In the genomic region with DNA sequence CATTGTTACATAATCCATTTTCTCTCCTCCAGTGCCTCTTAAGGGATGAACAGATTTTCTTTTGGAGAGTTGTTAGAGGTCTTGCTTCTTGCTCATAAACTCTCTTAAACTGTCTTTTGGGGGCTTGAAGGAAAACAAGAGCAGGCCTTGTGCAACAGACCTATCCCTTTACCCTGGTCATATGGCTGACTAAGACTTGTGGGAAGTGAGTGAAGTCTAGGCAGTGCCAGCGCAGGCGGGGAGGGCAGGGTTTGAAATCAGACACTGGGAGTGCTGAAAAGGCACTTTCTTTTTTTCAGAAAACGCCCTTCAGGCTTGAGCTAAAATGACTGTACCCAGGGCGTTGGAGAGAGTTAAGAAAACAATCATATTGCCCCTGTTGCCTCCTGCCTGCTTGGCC, we compare ENCODE assay signal across 24 mouse cellular contexts. TPM values are rescaled to one million over a fixed set of nuclear protein-coding genes. Genes with fewer than 3 reads are reported as not detected.
A peak's percentile ranks its signal among the peaks of the same experiment; 100 is the strongest.
DNase-seq lines count a peak whose midpoint lies in the region; ATAC-seq lines count a peak whose summit lies in the region.
"Had no signal": no experiment of that assay in that cellular context is flagged by ENCODE, and none has a peak within 500 bp of the region (broad histone marks: within the 10 kb centered on the region; RNA-seq: fewer than 3 reads in every experiment).

No protein-coding gene starts in this region.

- H3K9ac ChIP-seq in midbrain, embryonic 13.5 days (replicated peaks), result no peak overlapping the region
- H3K9ac ChIP-seq: hindbrain, embryonic 13.5 days; lung, embryonic 15.5 days; stomach, embryonic 15.5 days had no signal

- no peaks in the 10 kb centered on the region for H3K27me3 ChIP-seq in limb, embryonic 10.5 days (ENCODE audit: low read depth, poor library complexity, severe bottlenecking)
- no peaks in the 10 kb centered on the region for H3K27me3 ChIP-seq in midbrain, embryonic 13.5 days
- H3K27me3 ChIP-seq: hindbrain, embryonic 13.5 days; lung, embryonic 15.5 days; stomach, embryonic 15.5 days had no signal

- no peaks in the 10 kb centered on the region for H3K9me3 ChIP-seq in limb, embryonic 10.5 days (replicated peaks)
- H3K9me3 ChIP-seq in midbrain, embryonic 13.5 days, result no peaks in the 10 kb centered on the region
- H3K9me3 ChIP-seq: hindbrain, embryonic 13.5 days; lung, embryonic 15.5 days; midbrain, embryonic 10.5 days; stomach, embryonic 15.5 days had no signal

- ATAC-seq in CD4-positive, CD25-positive, alpha-beta regulatory T cell, adult 4 months, result no peak
- no peak for ATAC-seq in midbrain, embryonic 13.5 days
- ATAC-seq: forebrain, embryonic 16.5 days had no signal

- H3K4me1 ChIP-seq in limb, embryonic 10.5 days, result no peaks in the 10 kb centered on the region
- no peaks in the 10 kb centered on the region for H3K4me1 ChIP-seq in midbrain, embryonic 13.5 days (replicated peaks)
- H3K4me1 ChIP-seq: hindbrain, embryonic 13.5 days; lung, embryonic 15.5 days; midbrain, embryonic 10.5 days; stomach, embryonic 15.5 days had no signal

- no peaks in the 10 kb centered on the region for H3K36me3 ChIP-seq in limb, embryonic 10.5 days
- no peaks in the 10 kb centered on the region for H3K36me3 ChIP-seq in midbrain, embryonic 13.5 days
- H3K36me3 ChIP-seq: hindbrain, embryonic 13.5 days; lung, embryonic 15.5 days; midbrain, embryonic 10.5 days; stomach, embryonic 15.5 days had no signal

- DNase-seq in CD4-positive, CD25-positive, alpha-beta regulatory T cell, adult 2 months (ENCODE audit: low read depth, low spot score), result peak; percentile 10
- DNase-seq in 3134 (ENCODE audit: extremely low read depth, insufficient read length, low spot score) (peak; percentile 47), NIH3T3 (ENCODE audit: low read depth) (peak; percentile 79)
- peak; percentile 11 for DNase-seq in limb, embryonic 10.5 days (ENCODE audit: low spot score)
- no peak for DNase-seq in adrenal gland, postnatal 10 days
- no peak for DNase-seq in right cerebral cortex, adult 2 months (ENCODE audit: low spot score in 2 of 2)
- DNase-seq: cerebellum, postnatal 36 days; gastrocnemius, adult 2 months; heart, adult 2 months; kidney, adult 11 months; kidney, postnatal 25 days; right cerebral cortex, adult 18-20 months; thymus, postnatal 25 days had no signal

- WGBS in limb, embryonic 10.5 days, result 50% methylated on average over 4 of the region's 4 CpGs
- WGBS in midbrain, embryonic 13.5 days, result 65% methylated on average over 4 of the region's 4 CpGs

- H3K27ac ChIP-seq in limb, embryonic 10.5 days, result no peak overlapping the region
- no peak overlapping the region for H3K27ac ChIP-seq in midbrain, embryonic 13.5 days
- H3K27ac ChIP-seq: gastrocnemius, adult 2 months; heart, adult 2 months; hindbrain, embryonic 13.5 days; lung, embryonic 15.5 days; midbrain, embryonic 10.5 days; stomach, embryonic 15.5 days had no signal

- no peak overlapping the region for H3K4me2 ChIP-seq in midbrain, embryonic 13.5 days (replicated peaks)
- H3K4me2 ChIP-seq: hindbrain, embryonic 13.5 days; liver, embryonic 11.5 days; lung, embryonic 15.5 days; stomach, embryonic 15.5 days had no signal

- H3K4me3 ChIP-seq in limb, embryonic 10.5 days, result no peak overlapping the region
- no peak overlapping the region for H3K4me3 ChIP-seq in midbrain, embryonic 13.5 days (replicated peaks)
- H3K4me3 ChIP-seq: gastrocnemius, adult 2 months; heart, adult 2 months; hindbrain, embryonic 13.5 days; lung, embryonic 15.5 days; midbrain, embryonic 10.5 days; stomach, embryonic 15.5 days had no signal

RNA-seq across cellular contexts. Expression of gene Pou2af1, which starts 1.8 kb away (rescaled TPM):
- 1 to 10 TPM; 2.1 to 9.5 TPM for polyA plus RNA-seq in CD4-positive, CD25-positive, alpha-beta regulatory T cell, adult 4 months (2017; shearing (Covaris generic))
- polyA plus RNA-seq in limb, embryonic 10.5 days (2016; fragmentation: Nextera tagmentation; extraction: Ambion mirVana), result not detected in 2 replicates
- total RNA-seq in adrenal gland, postnatal 10 days (2021), result 1 to 10 TPM; 1.8 to 3.0 TPM
- not detected in 2 replicates for polyA plus RNA-seq in midbrain, embryonic 13.5 days (2015; fragmentation: Nextera tagmentation; extraction: Ambion mirVana)
- total RNA-seq: gastrocnemius, adult 2 months had no signal
- polyA plus RNA-seq: forebrain, embryonic 16.5 days; midbrain, embryonic 10.5 days had no signal

RNA-seq across cellular contexts. Expression of gene Gm32742, which starts 50.0 kb away (rescaled TPM):
- under 1 TPM in 1 of 2 experiments, not detected in 1; 0.13 TPM for polyA plus RNA-seq in CD4-positive, CD25-positive, alpha-beta regulatory T cell, adult 4 months (2017; shearing (Covaris generic))
- polyA plus RNA-seq in limb, embryonic 10.5 days (2016; fragmentation: Nextera tagmentation; extraction: Ambion mirVana), result 0.03 TPM in 1 of 2 replicates, not detected in the other
- not detected for total RNA-seq in adrenal gland, postnatal 10 days (2021)
- not detected in 2 replicates for polyA plus RNA-seq in midbrain, embryonic 13.5 days (2015; fragmentation: Nextera tagmentation; extraction: Ambion mirVana)
- total RNA-seq: gastrocnemius, adult 2 months; heart, adult 2 months; layer of hippocampus, postnatal 10 days; left cerebral cortex, postnatal 25 days had no signal
- polyA plus RNA-seq: heart, postnatal 0 days; midbrain, embryonic 10.5 days had no signal

Comparison
In these comparisons a context has a peak if more than half of its experiments do, and no peak if none do; other contexts are left out.
1. DNase-seq: peak in CD4-positive, CD25-positive, alpha-beta regulatory T cell, adult 2 months (single experiment), 3134 (single experiment), NIH3T3 (single experiment) and limb, embryonic 10.5 days (single experiment); none in adrenal gland, postnatal 10 days (single experiment) and right cerebral cortex, adult 2 months (0 of 2).